Mouse (Mus musculus) embryonic facial prominence, embryonic 12.5 days (tissue): ENCODE results near the gene Pax8. TPM values are rescaled to one million over a fixed set of nuclear protein-coding genes. Genes with fewer than 3 reads are reported as not detected.

Source experiments
- ATAC-seq: fragments of 200-750 bp; cut with Nextera tagmentation; 2 replicates; pipeline ENCODE4 v1.8.0; 2017; ENCODE audit not compliant: insufficient number of reproducible peaks, insufficient read depth, low FRiP score, low TSS enrichment
- H3K27ac ChIP-seq: fragments of 300-500 bp; sonication (generic); 2 replicates; pipeline ENCODE4 v1.5.1; 2016; ENCODE audit warnings: mild to moderate bottlenecking
- H3K27me3 ChIP-seq: fragments of 300-500 bp; sonication (generic); 2 replicates; pipeline ENCODE4 v1.6.1; 2016; ENCODE audit warnings: mild to moderate bottlenecking, moderate library complexity
- H3K36me3 ChIP-seq: fragments of 300-500 bp; sonication (generic); 2 replicates; pipeline ENCODE4 v1.6.1; 2016; ENCODE audit warnings: mild to moderate bottlenecking
- H3K4me1 ChIP-seq: fragments of 300-500 bp; sonication (generic); 2 replicates; pipeline ENCODE4 v1.6.1; 2016
- H3K4me2 ChIP-seq: fragments of 300-500 bp; sonication (generic); replicated peaks from 2 replicates; pipeline ENCODE4 v1.6.1; 2016; ENCODE audit warnings: mild to moderate bottlenecking, moderate library complexity
- H3K4me3 ChIP-seq: fragments of 300-500 bp; sonication (generic); 2 replicates; pipeline ENCODE4 v1.5.1; 2016; ENCODE audit warnings: mild to moderate bottlenecking
- H3K9ac ChIP-seq: fragments of 300-500 bp; sonication (generic); 2 replicates; pipeline ENCODE4 v1.6.1; 2016; ENCODE audit warnings: mild to moderate bottlenecking, moderate library complexity
- H3K9me3 ChIP-seq: fragments of 300-500 bp; sonication (generic); 2 replicates; pipeline ENCODE4 v1.6.1; 2016; ENCODE audit warnings: mild to moderate bottlenecking, moderate library complexity
- WGBS: fragments of 180-500 bp; shearing (Covaris S2); methylation state at CpG from one replicate; pipeline ENCODE4 v1.1.7; 2016; 5-methylcytosine and 5-hydroxymethylcytosine counted together
- polyA plus RNA-seq: library from polyadenylated mRNA; unstranded; fragments of >200 nt; fragmentation: Nextera tagmentation; extraction: Ambion mirVana; gene quantifications from 2 replicates; pipeline ENCODE4 v1.2.1, GENCODE M21; 2016

Gene Pax8
- polyA plus RNA-seq, 1 experiment from 2014 or later = 0.29 TPM

DNA sequence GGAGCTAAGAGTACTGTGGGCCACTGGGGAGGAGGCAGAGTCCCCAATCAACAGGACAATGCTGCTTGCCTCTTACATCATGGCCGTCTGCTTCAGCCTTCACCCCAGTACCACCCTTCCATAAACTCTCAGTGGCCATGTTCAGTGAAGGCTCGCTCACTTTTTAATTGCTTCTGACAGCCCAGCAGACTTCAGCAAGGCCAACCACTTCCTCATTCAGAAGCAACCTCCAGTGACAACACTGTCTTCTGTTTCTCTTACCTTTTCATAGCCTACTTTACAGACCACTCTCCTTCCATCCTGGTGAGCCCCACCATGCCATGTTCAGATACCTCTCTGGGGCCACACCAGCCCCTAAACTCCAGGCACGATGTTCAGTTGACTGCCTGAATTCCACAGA is 91.8 kb downstream of the Pax8 start:
- no peak overlapping the region for H3K4me3 ChIP-seq
- 73% methylated on average over 3 of the region's 3 CpGs for WGBS
- no peak overlapping the region for H3K9ac ChIP-seq
- no peaks in the 10 kb centered on the region for H3K9me3 ChIP-seq
- no peak for ATAC-seq
- H3K27me3 ChIP-seq = no peaks in the 10 kb centered on the region
- H3K27ac ChIP-seq = no peak overlapping the region
- H3K4me2 ChIP-seq = no peak overlapping the region
- H3K36me3 ChIP-seq = no peaks in the 10 kb centered on the region
- no peaks in the 10 kb centered on the region for H3K4me1 ChIP-seq

DNA sequence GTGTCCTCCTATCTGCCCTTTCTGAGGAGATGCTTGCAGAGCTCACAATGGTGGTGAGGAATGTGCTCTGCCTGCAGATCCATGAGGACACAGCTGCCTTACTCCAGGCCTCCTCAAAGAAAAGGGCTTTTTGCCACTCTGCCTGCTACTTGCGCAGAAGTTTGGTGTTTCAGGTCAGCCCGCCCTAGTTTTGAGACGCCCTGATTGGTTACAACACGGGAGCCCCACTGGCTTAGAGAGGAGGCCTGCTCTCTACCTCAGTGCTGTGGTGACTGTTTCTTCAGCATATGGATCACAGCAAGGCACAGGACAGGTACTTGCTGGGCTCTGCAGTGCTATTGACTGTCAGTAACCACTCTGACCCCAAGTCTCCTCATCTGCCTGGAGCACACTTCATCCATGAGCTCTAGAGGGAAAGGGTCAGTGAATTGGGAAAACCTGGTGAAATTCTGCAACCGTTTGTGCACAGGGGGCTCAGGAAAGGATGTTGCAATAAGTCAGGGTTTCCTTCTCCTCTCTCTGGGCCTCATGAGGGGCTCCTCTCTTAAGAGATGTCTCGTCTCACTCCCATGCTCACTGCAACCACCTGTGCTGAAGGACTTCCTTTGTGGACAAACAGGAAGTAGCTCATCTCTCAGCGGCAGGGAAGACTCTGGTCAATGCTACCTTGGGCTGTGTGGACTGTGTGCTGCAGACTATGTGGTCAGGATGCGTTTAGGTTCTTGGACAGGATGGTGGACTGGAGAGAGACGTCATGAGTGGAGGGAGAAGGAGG is 92.8 kb downstream of the Pax8 start:
- H3K9me3 ChIP-seq = no peaks in the 10 kb centered on the region
- no peaks in the 10 kb centered on the region for H3K36me3 ChIP-seq
- no peak overlapping the region for H3K9ac ChIP-seq
- H3K27ac ChIP-seq = no peak overlapping the region
- no peaks in the 10 kb centered on the region for H3K27me3 ChIP-seq
- H3K4me2 ChIP-seq = no peak overlapping the region
- no peak overlapping the region for H3K4me3 ChIP-seq
- H3K4me1 ChIP-seq = no peaks in the 10 kb centered on the region
- WGBS = 67% methylated on average over 9 of the region's 9 CpGs
- ATAC-seq = no peak

DNA sequence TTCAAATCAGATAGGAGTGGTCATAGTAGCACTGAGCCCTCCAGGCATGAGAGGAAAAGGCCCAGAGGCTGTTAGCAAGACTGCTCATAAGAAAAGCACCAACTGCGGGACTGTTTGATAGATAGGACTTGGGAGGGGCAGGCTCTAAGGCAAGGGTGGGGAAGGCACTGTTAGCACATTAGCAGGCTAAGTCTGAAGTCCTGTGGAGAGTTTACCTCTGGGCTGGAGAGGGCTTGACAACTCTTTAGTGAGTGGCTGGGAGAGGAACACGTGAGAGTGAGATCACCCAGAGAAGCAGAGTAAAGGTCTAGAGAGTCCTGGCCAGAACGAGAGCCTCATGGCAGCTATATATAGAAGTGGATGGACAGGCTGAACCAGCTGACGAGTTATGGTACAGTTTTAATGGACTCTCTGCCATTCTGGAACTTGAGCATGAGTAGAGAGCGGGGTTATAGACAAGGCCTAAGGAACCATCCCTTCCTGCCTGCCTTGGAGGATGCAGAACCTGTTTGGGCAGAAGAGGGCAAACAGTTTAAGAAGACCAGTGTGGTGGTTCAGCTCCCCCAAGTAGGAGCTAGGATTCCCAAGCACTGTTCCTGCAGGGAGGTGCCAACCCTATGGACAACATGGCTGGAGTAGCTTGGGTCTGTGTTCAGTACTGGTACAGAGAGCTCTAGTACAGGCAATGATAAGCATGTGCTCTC is 96.5 kb downstream of the Pax8 start:
- Histone ChIP-seq H3K4me2 (no peak overlapping the region), H3K27me3 (no peaks in the 10 kb centered on the region), H3K27ac (no peak overlapping the region), H3K9ac (no peak overlapping the region), H3K4me1 (no peaks in the 10 kb centered on the region), H3K36me3 (no peaks in the 10 kb centered on the region), H3K4me3 (no peak overlapping the region), H3K9me3 (no peaks in the 10 kb centered on the region)
- 80% methylated on average over 5 of the region's 5 CpGs for WGBS
- 0 out of 2 replicates have a peak, but pooled peaks have one; percentile 10 for ATAC-seq

Other genes with a start within 250 kb of the Pax8 start
- gene Il1f5, start 198.6 kb downstream of the Pax8 start, polyA plus RNA-seq = not detected in 2 replicates
- gene Il1f10, start 184.4 kb downstream of the Pax8 start, polyA plus RNA-seq = not detected in 2 replicates
- gene Il1rn, start 138.7 kb downstream of the Pax8 start, polyA plus RNA-seq = not detected in 2 replicates
- 0.93 and 2.1 TPM in 2 replicates for gene Psd4, start 108.0 kb downstream of the Pax8 start, polyA plus RNA-seq